Mouse (Mus musculus) spleen, adult 2 months (tissue): ENCODE measurements at regions not wholly inside any gene's neighbourhood (a gene's known extent, or its start where the extent isn't known, plus 50 kb on each side); places are given as distances from the start of the nearest gene placed in this dataset.

Source experiments
- DNase-seq, 2 experiments: peaks; one replicate each; pipeline versions ENCODE4 v3.0.0 to v3.0.0-alpha.2; 2012 to 2021; ENCODE audit warnings: low spot score in 2 of 2, low read depth in 1 of 2
- H3K27ac ChIP-seq: fragments of 200-500 bp; 2 replicates; pipeline ENCODE4 v1.5.1; 2012; ENCODE audit warnings: low read length, inconsistent platforms; ENCODE audit not compliant: insufficient read depth
- H3K27me3 ChIP-seq: fragments of 200-500 bp; 2 replicates; pipeline ENCODE4 v1.6.1; 2012; ENCODE audit warnings: mild to moderate bottlenecking, moderate library complexity, low read length, inconsistent platforms; ENCODE audit not compliant: control insufficient read depth, insufficient read depth
- H3K36me3 ChIP-seq: fragments of 200-500 bp; 2 replicates; pipeline ENCODE4 v1.6.1; 2012; ENCODE audit warnings: mild to moderate bottlenecking, low read length, inconsistent platforms; ENCODE audit not compliant: control insufficient read depth, insufficient read depth
- H3K4me1 ChIP-seq: fragments of 200-500 bp; 2 replicates; pipeline ENCODE4 v1.6.1; 2011; ENCODE audit warnings: inconsistent platforms; ENCODE audit not compliant: control insufficient read depth, insufficient read depth, insufficient read length
- H3K4me3 ChIP-seq: fragments of 200-500 bp; 2 replicates; pipeline ENCODE4 v1.5.1; 2011; ENCODE audit warnings: mild to moderate bottlenecking, inconsistent platforms; ENCODE audit not compliant: insufficient read depth, insufficient read length; ENCODE audit errors: extremely low read depth
- CTCF ChIP-seq: fragments of 200-500 bp; IDR thresholded peaks from 2 replicates; pipeline ENCODE4 v1.5.1; 2011; ENCODE audit warnings: mild to moderate bottlenecking, inconsistent platforms; ENCODE audit not compliant: insufficient read depth, insufficient read length, insufficient replicate concordance; ENCODE audit errors: extremely low read depth
- POLR2A ChIP-seq: fragments of 200-500 bp; IDR thresholded peaks from 2 replicates; pipeline ENCODE4 v1.6.1; 2011; ENCODE audit warnings: low read depth, low read length, inconsistent platforms
- WGBS: fragments of 180-500 bp; shearing (Covaris S2); methylation state at CpG from one replicate; pipeline ENCODE4 v1.1.7; 2018; 5-methylcytosine and 5-hydroxymethylcytosine counted together

DNA sequence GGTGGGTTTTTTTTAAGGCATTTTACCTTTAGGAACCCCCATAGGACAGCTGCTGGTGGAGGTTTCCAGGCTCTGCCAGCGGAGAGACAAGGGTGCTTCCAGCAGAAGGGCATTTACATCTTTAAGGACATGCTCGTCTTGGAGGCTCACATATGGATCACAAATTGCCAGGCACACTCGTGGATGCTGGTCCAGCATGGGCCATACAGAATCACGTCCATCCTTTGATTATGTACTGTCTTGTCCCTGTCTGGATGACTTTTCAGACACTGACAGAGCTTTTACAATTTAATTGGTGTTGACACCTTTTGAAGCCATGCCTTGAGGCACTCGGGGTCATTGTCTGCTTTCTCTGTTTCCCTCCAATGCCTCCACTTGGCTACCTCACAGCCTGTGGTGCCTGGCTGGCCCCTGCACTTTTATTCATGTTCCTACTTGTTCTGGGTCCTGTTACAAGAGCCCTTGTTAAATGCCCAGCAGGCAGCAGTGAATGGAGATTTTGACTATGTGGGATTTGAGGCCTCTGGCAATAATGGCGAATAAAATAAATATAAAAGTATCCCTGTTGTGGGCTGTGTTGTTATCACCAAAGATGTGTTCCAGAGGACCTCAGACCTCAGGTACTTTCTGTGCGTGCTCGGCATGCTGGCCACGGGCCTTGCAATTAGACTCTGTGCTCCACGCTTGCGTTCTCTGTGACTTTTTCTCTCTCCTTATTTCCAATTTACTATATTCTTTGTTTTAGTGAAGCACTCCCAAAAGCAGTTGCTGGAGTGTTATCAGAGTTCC, 89.3 kb downstream of the Atp6v1g3 start:
- Histone ChIP-seq H3K27me3 (no peaks in the 10 kb centered on the region), H3K4me3 (no peak overlapping the region), H3K4me1 (no peaks in the 10 kb centered on the region), H3K36me3 (no peaks in the 10 kb centered on the region), H3K27ac (no peak overlapping the region)
- no peak for DNase-seq
- TF ChIP-seq POLR2A (no peak), CTCF (no peak)
- 87% methylated on average over 11 of the region's 11 CpGs for WGBS

GRCm38 (mm10) chr1:138369953-138370482, 96.5 kb downstream of the Atp6v1g3 start:
- no peak for DNase-seq
- Histone ChIP-seq H3K36me3 (no peaks in the 10 kb centered on the region), H3K4me3 (no peak overlapping the region), H3K27ac (no peak overlapping the region), H3K4me1 (no peaks in the 10 kb centered on the region), H3K27me3 (no peaks in the 10 kb centered on the region)
- TF ChIP-seq CTCF (no peak), POLR2A (no peak)

GRCm38 (mm10) chr1:138371474-138371873, 97.9 kb downstream of the Atp6v1g3 start:
- 74% methylated on average over 1 of the region's 1 CpGs for WGBS
- TF ChIP-seq POLR2A (no peak), CTCF (no peak)
- H3K4me1 ChIP-seq: no peaks in the 10 kb centered on the region
- no peak overlapping the region for H3K27ac ChIP-seq
- H3K4me3 ChIP-seq: no peak overlapping the region
- no peaks in the 10 kb centered on the region for H3K27me3 ChIP-seq
- no peak for DNase-seq
- no peaks in the 10 kb centered on the region for H3K36me3 ChIP-seq

- H3K4me1 ChIP-seq: peaks cover 11% of the 10 kb centered on the region
- TF ChIP-seq CTCF (no peak), POLR2A (no peak)
- DNase-seq: peak in 1 of 2 experiments; percentile 12
- no peaks in the 10 kb centered on the region for H3K36me3 ChIP-seq
- H3K4me3 ChIP-seq: no peak overlapping the region
- H3K27ac ChIP-seq: no peak overlapping the region
- no peaks in the 10 kb centered on the region for H3K27me3 ChIP-seq
- 9% methylated on average over 3 of the region's 3 CpGs for WGBS
These were observed 110.6 kb downstream of the Atp6v1g3 start for GRCm38 (mm10) chr1:138384146-138384545.

- no peak overlapping the region for H3K4me3 ChIP-seq
- WGBS: 62% methylated on average over 19 of the region's 19 CpGs
- no peak for DNase-seq
- H3K36me3 ChIP-seq: no peaks in the 10 kb centered on the region
- H3K27ac ChIP-seq: no peak overlapping the region
- TF ChIP-seq CTCF (no peak), POLR2A (no peak)
- peaks cover 11% of the 10 kb centered on the region for H3K4me1 ChIP-seq
- H3K27me3 ChIP-seq: no peaks in the 10 kb centered on the region
These were observed 111.8 kb downstream of the Atp6v1g3 start for GRCm38 (mm10) chr1:138385156-138385841.

GRCm38 (mm10) chr1:138386001-138386400, 112.5 kb downstream of the Atp6v1g3 start:
- TF ChIP-seq CTCF (no peak), POLR2A (no peak)
- Histone ChIP-seq H3K4me1 (peaks cover 11% of the 10 kb centered on the region), H3K27me3 (no peaks in the 10 kb centered on the region), H3K4me3 (no peak overlapping the region), H3K36me3 (no peaks in the 10 kb centered on the region), H3K27ac (no peak overlapping the region)
- no peak for DNase-seq
- WGBS: 51% methylated on average over 5 of the region's 5 CpGs
